Mouse (Mus musculus) myocyte (in vitro differentiated cells): ENCODE results near the gene Ganab. TPM values are rescaled to one million over a fixed set of nuclear protein-coding genes. Genes with fewer than 3 reads are reported as not detected.

Experiments
- H3K27me3 ChIP-seq: one replicate; pipeline ENCODE4 v1.6.1; 2011; ENCODE audit not compliant: control insufficient read depth, insufficient read depth, insufficient read length
- H3K36me3 ChIP-seq: one replicate; pipeline ENCODE4 v1.6.1; 2011; ENCODE audit not compliant: control insufficient read depth, insufficient read depth
- H3K4me2 ChIP-seq: one replicate; pipeline ENCODE4 v1.6.1; 2011; ENCODE audit warnings: low read depth, control low read depth
- H3K4me3 ChIP-seq: one replicate; pipeline ENCODE4 v1.5.1; 2011; ENCODE audit warnings: mild to moderate bottlenecking, control low read depth, moderate library complexity
- H3K79me2 ChIP-seq: one replicate; pipeline ENCODE4 v1.6.1; 2011; ENCODE audit not compliant: control insufficient read depth, insufficient read depth
- H3ac ChIP-seq: one replicate; pipeline ENCODE4 v1.6.1; 2011; ENCODE audit not compliant: control insufficient read depth, insufficient read length
- CEBPB ChIP-seq: IDR thresholded peaks from 2 replicates; pipeline ENCODE4 v1.6.1; 2011; ENCODE audit warnings: mild to moderate bottlenecking, moderate library complexity; ENCODE audit not compliant: poor library complexity, insufficient read depth, severe bottlenecking
- E2F4 ChIP-seq: IDR thresholded peaks from one replicate; pipeline ENCODE4 v1.6.1; 2011; ENCODE audit warnings: mild to moderate bottlenecking, control low read depth, moderate library complexity; ENCODE audit not compliant: insufficient read depth
- MAX ChIP-seq: IDR thresholded peaks from one replicate; pipeline ENCODE4 v1.6.1; 2011; ENCODE audit warnings: low read depth, mild to moderate bottlenecking, control low read depth
- MYOD1 ChIP-seq, 3 experiments: IDR thresholded peaks; one replicate each; pipeline ENCODE4 v1.6.1; 2011; ENCODE audit warnings: control low read depth in 2 of 3, low read depth in 2 of 3, mild to moderate bottlenecking in 2 of 3, moderate library complexity in 1 of 3; ENCODE audit not compliant: insufficient read length in 2 of 3, control insufficient read depth in 1 of 3
- MYOG ChIP-seq, 3 experiments: IDR thresholded peaks; one replicate each; pipeline ENCODE4 v1.6.1; 2011; ENCODE audit warnings: control low read depth in 2 of 3, low read depth in 2 of 3, mild to moderate bottlenecking in 2 of 3; ENCODE audit not compliant: insufficient read length in 2 of 3, control insufficient read depth in 1 of 3, insufficient read depth in 1 of 3
- POLR2A ChIP-seq: IDR thresholded peaks from one replicate; pipeline ENCODE4 v1.6.1; 2011; ENCODE audit warnings: low read depth, mild to moderate bottlenecking, control low read depth, moderate library complexity; ENCODE audit not compliant: insufficient read length
- POLR2AphosphoS2 ChIP-seq: IDR thresholded peaks from one replicate; pipeline ENCODE4 v1.6.1; 2011; ENCODE audit warnings: low read depth, control low read depth; ENCODE audit not compliant: insufficient read length
- REST ChIP-seq: IDR thresholded peaks from one replicate; pipeline ENCODE4 v1.6.1; 2011; ENCODE audit warnings: mild to moderate bottlenecking, control low read depth, moderate library complexity; ENCODE audit not compliant: insufficient read depth, insufficient read length
- SRF ChIP-seq: IDR thresholded peaks from one replicate; pipeline ENCODE4 v1.6.1; 2011; ENCODE audit warnings: low read depth; ENCODE audit not compliant: control insufficient read depth, insufficient read length
- TCF12 ChIP-seq: IDR thresholded peaks from one replicate; pipeline ENCODE4 v1.6.1; 2011; ENCODE audit warnings: mild to moderate bottlenecking, control low read depth; ENCODE audit not compliant: poor library complexity, insufficient read depth, severe bottlenecking
- TCF3 ChIP-seq: IDR thresholded peaks from one replicate; pipeline ENCODE4 v1.6.1; 2011; ENCODE audit warnings: low read depth, control low read depth; ENCODE audit not compliant: insufficient read length
- USF1 ChIP-seq: IDR thresholded peaks from one replicate; pipeline ENCODE4 v1.6.1; 2011; ENCODE audit warnings: low read depth, mild to moderate bottlenecking, control low read depth, moderate library complexity
- polyA plus RNA-seq: library from polyadenylated mRNA; unstranded; fragments of >200 nt; fragmentation: generic; extraction: Trizol; gene quantifications from one replicate; pipeline ENCODE4 v1.2.1, GENCODE M21; 2012; ENCODE audit warnings: missing spikeins

The Ganab gene
- polyA plus RNA-seq, 1 experiment, result 109 TPM

DNA sequence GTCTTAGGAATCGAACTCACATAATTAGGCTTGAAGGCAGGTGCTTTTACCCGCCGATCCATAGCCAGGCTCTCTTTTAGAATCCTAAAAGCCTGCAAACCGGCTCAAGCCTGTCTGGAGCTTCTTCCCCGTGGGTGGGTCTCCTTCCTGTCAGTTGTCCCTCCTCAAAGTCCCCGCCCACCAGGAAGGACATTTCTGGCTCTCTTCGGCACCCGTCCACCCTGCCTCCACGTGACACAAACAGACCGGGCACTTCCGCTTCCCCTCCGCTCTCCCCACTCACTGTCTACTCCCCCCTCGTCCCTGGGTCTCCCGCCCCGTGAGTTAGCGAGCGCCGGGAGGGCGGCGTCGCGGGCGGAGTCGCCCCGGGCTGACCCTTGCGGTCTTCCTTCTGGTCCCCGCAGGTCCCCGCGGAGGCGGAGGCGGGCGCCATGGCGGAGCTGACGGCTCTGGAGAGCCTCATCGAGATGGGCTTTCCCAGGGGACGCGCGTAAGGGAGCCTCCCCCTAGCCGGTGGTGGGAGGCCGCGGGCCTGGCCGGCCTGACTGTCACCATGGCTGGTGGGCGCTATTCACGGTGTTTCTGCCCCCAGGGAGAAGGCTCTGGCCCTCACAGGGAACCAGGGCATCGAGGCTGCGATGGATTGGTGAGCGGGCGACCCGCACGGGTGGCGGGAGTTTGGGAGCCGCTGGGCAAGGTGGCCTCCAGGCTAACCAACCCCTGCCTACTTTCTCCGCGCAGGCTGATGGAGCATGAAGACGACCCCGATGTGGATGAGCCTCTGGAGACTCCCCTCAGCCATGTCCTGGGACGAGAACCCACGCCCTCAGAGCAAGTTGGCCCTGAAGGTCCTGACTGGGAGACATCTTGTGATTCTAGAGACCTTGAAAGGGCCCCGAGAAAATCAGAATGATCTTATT lies 26.3 kb upstream of the Ganab start, which contains the start of gene Ubxn1:
Gene Ubxn1 (plus strand): TSS at position 230 of the 920 bp plus-strand sequence.
- H3ac ChIP-seq, result peak within 1 kb of the TSS; percentile 80
- H3K4me3 ChIP-seq, result peak within 1 kb of the TSS; percentile 77
- H3K27me3 ChIP-seq, result no peaks in the 10 kb centered on the region
- no peak for TF ChIP-seq REST
- TF ChIP-seq POLR2AphosphoS2, result peak; percentile 41
- peak; percentile 63 for TF ChIP-seq POLR2A
- no peak for TF ChIP-seq MAX
- TF ChIP-seq CEBPB, result no peak
- TF ChIP-seq E2F4, result peak; percentile 12
- TF ChIP-seq SRF, result peak; percentile 24
- no peak for TF ChIP-seq TCF3
- TF ChIP-seq MYOD1 (IDR thresholded peaks at IDR 0.05; ENCODE audit: control insufficient read depth in 1 of 3, insufficient read length in 2 of 3, low read depth in 2 of 3), result no peak
- no peak for TF ChIP-seq TCF12
- TF ChIP-seq USF1, result peak; percentile 100
- peak in 1 of 3 experiments; percentile 19 for TF ChIP-seq MYOG (IDR thresholded peaks at IDR 0.05; ENCODE audit: control insufficient read depth in 1 of 3, insufficient read depth in 1 of 3, insufficient read length in 2 of 3, low read depth in 2 of 3)
- H3K36me3 ChIP-seq, result peaks cover 30% of the 10 kb centered on the region
- peaks cover 19% of the 10 kb centered on the region for H3K79me2 ChIP-seq
- peak within 1 kb of the TSS; percentile 97 for H3K4me2 ChIP-seq

DNA sequence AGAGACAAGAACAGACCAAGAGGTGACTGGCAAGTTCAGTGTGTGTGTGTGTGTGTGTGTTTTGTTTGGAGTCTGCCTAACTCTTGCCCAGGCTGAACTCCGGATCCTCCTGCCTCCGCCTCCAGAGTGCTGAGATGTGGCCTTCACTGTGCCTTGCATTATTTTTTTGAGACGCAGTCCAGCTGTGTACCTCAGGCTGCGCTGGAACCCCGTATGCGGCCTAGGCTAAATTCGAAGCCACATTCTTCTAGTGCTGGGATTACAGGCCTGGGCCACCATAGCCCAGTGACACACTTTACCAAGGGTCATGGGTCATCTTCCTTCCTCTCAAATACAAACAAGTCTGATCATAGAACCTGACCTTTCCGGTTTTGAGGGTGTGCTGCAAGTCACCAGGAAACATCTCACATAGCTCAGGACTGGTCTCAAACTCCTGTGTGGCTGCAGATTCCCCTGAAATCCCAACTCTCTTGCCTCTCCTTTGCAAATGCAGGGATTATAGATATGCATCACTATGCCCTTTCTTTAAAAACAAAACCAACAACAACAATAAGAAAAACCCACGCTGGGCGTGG lies 25.5 kb upstream of the Ganab start:
- Histone ChIP-seq H3K36me3 (peaks cover 34% of the 10 kb centered on the region), H3K79me2 (peaks cover 19% of the 10 kb centered on the region), H3K4me3 (peak overlapping the region; percentile 77), H3ac (peak overlapping the region; percentile 80), H3K27me3 (no peaks in the 10 kb centered on the region), H3K4me2 (peak overlapping the region; percentile 97)
- no peak for TF ChIP-seq POLR2AphosphoS2
- no peak for TF ChIP-seq SRF
- TF ChIP-seq TCF12, result no peak
- TF ChIP-seq MAX, result no peak
- no peak for TF ChIP-seq E2F4
- no peak for TF ChIP-seq MYOD1 (IDR thresholded peaks at IDR 0.05; ENCODE audit: control insufficient read depth in 1 of 3, insufficient read length in 2 of 3, low read depth in 2 of 3)
- no peak for TF ChIP-seq REST

DNA sequence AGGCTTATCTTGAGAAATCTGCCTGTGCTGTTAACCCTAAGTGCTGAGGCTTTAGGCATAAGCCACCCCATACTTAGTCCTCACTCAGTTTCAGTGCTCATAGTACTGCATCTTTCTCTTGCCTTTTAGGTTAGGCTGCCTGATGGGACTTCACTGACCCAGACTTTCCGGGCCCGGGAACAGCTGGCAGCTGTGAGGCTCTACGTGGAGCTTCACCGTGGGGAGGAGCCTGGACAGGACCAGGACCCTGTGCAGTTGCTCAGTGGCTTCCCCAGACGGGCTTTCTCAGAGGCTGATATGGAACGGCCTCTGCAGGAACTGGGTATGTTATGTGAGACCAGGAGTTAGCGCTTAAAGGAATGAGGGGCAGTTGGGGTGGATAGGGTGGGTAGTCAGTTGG lies 22.8 kb upstream of the Ganab start:
- peaks cover 19% of the 10 kb centered on the region for H3K79me2 ChIP-seq
- peaks cover 34% of the 10 kb centered on the region for H3K36me3 ChIP-seq
- H3K4me2 ChIP-seq, result no peak overlapping the region
- no peak overlapping the region for H3ac ChIP-seq
- TF ChIP-seq TCF3, result no peak
- TF ChIP-seq MYOG (IDR thresholded peaks at IDR 0.05; ENCODE audit: control insufficient read depth in 1 of 3, insufficient read depth in 1 of 3, insufficient read length in 2 of 3, low read depth in 2 of 3), result peak in 1 of 3 experiments; percentile 9
- no peaks in the 10 kb centered on the region for H3K27me3 ChIP-seq
- no peak overlapping the region for H3K4me3 ChIP-seq

DNA sequence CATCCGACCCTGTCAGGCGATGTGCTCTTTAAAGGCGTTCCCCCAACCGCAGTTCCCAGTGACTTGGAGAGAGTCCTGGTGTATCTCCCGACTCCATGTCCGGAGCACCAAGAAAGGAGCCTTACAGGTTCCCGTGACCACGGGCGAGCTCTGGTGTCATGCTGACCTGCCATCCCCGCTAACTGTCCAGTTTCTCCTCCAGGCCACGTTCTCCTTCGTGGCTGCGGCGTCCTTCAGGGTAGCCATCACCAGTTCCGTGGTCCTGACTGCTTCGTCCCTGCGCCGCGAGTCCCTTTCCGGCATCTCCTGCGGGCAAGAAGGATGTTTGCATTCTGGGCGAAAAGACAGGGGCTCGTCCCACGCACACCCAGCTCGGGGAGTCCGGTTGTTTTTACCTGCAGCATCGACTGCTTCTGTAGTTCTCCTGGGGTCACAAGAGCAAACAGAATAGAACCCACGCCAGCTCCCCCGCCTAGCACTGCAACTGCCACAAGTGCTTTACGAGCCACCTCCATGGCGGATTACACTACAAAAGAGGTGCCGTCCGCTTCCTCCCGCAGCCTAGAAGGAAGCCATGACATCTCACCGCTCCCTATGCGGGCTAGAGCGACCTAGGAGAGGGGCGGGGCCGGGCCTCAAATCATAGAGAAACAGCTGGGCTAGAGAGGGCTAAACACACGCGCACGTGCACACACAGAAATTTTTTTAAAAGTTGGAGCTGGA lies 17.4 kb upstream of the Ganab start, which contains the start of gene Uqcc3:
Gene Uqcc3 (minus strand): TSS at position 613 of the 723 bp plus-strand sequence.
- H3K4me3 ChIP-seq, result peak within 1 kb of the TSS; percentile 72
- TF ChIP-seq POLR2AphosphoS2 (peak; percentile 76), TCF12 (no peak), USF1 (peak; percentile 68), REST (no peak), MYOD1 (IDR thresholded peaks at IDR 0.05; ENCODE audit: control insufficient read depth in 1 of 3, insufficient read length in 2 of 3, low read depth in 2 of 3) (no peak), TCF3 (no peak), MAX (peak; percentile 80), MYOG (IDR thresholded peaks at IDR 0.05; ENCODE audit: control insufficient read depth in 1 of 3, insufficient read depth in 1 of 3, insufficient read length in 2 of 3, low read depth in 2 of 3) (peak in 1 of 3 experiments; percentile 28), POLR2A (peak; percentile 76), SRF (no peak), E2F4 (no peak), CEBPB (no peak)
- H3K36me3 ChIP-seq, result peaks cover 15% of the 10 kb centered on the region
- H3K79me2 ChIP-seq, result no peaks in the 10 kb centered on the region
- H3K27me3 ChIP-seq, result no peaks in the 10 kb centered on the region
- H3ac ChIP-seq, result peak within 1 kb of the TSS; percentile 31
- peak within 1 kb of the TSS; percentile 93 for H3K4me2 ChIP-seq
